Mouse (Mus musculus) naive thymus-derived CD4-positive, alpha-beta T cell, adult 5 months (primary cell): ENCODE results near the gene Tmem63a. TPM values are rescaled to one million over a fixed set of nuclear protein-coding genes. Genes with fewer than 3 reads are reported as not detected.

ENCODE experiments used
- polyA plus RNA-seq: library from polyadenylated mRNA; unstranded; fragments of 100-300 nt; shearing (Covaris generic); gene quantifications from one replicate; pipeline ENCODE4 v1.2.1, GENCODE M21; 2017

Gene Tmem63a
- 59.2 TPM for polyA plus RNA-seq

GRCm38 (mm10) chr1:180942166-180943031 lies at the start of gene Tmem63a:
Gene Tmem63a, plus strand, starts transcription at chr1:180942344.

GRCm38 (mm10) chr1:180892808-180893207 lies 49.3 kb upstream of the Tmem63a start, which contains the start of gene Lefty2:
Gene Lefty2, plus strand, starts transcription at chr1:180893108.

GRCm38 (mm10) chr1:180904039-180904814 lies 37.9 kb upstream of the Tmem63a start, which contains the start of gene Pycr2:
Gene Pycr2, plus strand, starts transcription at chr1:180904293.

GRCm38 (mm10) chr1:180934467-180935419 lies 7.4 kb upstream of the Tmem63a start, which contains the start of gene Lefty1:
Gene Lefty1, plus strand, starts transcription at chr1:180935022.

GRCm38 (mm10) chr1:181020756-181021487 lies 78.8 kb downstream of the Tmem63a start, which contains the start of gene Ephx1:
Gene Ephx1, minus strand, starts transcription at chr1:181020904.

Other genes with a start within 250 kb of the Tmem63a start
- gene Mixl1, start 245.3 kb upstream of the Tmem63a start, polyA plus RNA-seq, result not detected
- 67.7 TPM for gene Acbd3, start 216.3 kb upstream of the Tmem63a start, polyA plus RNA-seq
- gene H3f3a, start 128.4 kb upstream of the Tmem63a start, polyA plus RNA-seq, result 1,299 TPM
- 80.3 TPM for gene Sde2, start 91.2 kb upstream of the Tmem63a start, polyA plus RNA-seq
- not detected for gene Lefty2, start 49.2 kb upstream of the Tmem63a start, polyA plus RNA-seq
- 163 TPM for gene Pycr2, start 38.1 kb upstream of the Tmem63a start, polyA plus RNA-seq
- 0.78 TPM for gene Lefty1, start 7.3 kb upstream of the Tmem63a start, polyA plus RNA-seq
- gene Ephx1, start 78.6 kb downstream of the Tmem63a start, polyA plus RNA-seq, result 125 TPM
- not detected for gene 9130409I23Rik, start 108.9 kb downstream of the Tmem63a start, polyA plus RNA-seq
- gene Nvl, start 201.9 kb downstream of the Tmem63a start, polyA plus RNA-seq, result 26.7 TPM
- gene Cnih4, start 202.3 kb downstream of the Tmem63a start, polyA plus RNA-seq, result 46.0 TPM